Mouse (Mus musculus): ENCODE data around the gene Gpx2.
"Not testable (repeated sequence)": the region's sequence is repeated elsewhere in the genome, so short reads cannot be mapped to it uniquely, and the experiment has no call there.

Gene Gpx2

DNA sequence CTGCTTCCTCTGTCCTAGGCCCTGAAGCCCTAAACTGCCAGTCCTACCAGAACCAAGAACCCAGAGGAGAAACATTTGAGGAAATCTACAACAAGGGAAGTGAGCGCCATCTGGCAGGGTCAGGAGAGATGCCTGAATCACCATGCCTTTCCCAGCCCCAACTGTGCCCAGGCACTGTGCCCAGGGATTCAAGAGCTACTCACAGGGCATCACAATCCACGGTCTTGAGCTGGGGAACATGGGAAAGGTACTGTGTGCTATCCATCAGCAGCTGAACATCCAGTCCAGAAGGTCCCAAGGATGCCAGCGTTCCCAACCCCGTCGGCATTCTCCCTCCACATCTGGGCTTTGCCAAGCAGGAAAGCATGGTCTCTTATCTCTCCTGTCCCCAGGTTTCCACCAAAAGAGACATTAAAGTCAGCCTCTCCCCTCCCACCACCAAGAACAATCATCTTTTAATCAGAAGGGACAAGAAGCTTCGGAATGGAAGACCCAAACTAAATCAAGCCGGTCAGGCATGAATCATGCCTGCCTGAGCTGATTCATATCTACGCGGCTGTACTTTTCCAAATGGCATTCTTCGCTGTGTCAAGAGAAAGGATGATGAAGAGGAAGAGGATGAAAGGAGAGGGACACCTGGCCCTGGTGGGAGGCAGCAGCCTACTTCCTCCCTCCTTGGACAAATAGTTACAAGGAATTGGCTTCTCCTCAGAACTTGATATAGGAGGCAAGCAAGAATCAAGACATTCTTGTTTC lies 9.9 kb upstream of the Gpx2 start:
- DNase-seq (ENCODE audit: low spot score in 2 of 2) = no peak

GRCm38 (mm10) chr12:76803700-76804252 lies 8.4 kb upstream of the Gpx2 start:
- peak; percentile 10 to 25 for DNase-seq (ENCODE audit: low spot score in 2 of 2)

GRCm38 (mm10) chr12:76803028-76803427 lies 7.7 kb upstream of the Gpx2 start:
- DNase-seq (ENCODE audit: low spot score in 2 of 2) = no peak

DNA sequence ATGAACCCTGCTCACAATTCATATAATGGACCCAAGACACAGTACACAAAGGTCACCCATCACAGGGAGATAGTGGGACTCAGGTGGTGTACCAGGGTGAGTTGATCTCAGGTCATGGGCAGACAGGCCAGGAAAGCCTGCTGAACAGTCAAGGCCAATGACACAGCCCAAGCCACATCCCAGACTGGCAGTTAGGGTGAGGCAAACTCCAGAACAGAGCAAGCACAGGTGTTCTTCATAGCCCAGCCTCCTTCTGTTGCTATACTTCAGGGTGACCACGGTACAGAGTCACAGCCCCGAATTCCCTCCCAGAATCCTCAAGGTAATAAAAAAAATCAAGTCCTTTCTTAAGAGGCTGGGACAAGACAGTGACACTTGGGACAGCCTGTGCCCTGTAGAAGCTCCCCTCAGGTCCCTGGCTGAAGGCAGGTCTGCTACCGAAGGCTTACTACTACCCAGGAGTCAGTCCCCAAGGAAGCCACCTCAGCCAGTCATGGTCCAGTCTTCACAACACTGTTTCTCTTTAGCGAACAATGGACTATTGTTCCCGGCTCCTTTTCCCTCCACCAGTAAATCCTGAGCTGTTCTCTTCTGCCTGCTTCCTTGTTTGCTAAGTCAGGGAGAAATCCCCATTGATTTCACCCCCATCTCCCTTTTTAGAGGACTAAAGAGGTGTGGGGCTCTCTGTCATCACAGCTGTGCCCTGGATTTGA lies 2.8 kb upstream of the Gpx2 start:
- DNase-seq (ENCODE audit: low spot score in 2 of 2) = no peak

DNA sequence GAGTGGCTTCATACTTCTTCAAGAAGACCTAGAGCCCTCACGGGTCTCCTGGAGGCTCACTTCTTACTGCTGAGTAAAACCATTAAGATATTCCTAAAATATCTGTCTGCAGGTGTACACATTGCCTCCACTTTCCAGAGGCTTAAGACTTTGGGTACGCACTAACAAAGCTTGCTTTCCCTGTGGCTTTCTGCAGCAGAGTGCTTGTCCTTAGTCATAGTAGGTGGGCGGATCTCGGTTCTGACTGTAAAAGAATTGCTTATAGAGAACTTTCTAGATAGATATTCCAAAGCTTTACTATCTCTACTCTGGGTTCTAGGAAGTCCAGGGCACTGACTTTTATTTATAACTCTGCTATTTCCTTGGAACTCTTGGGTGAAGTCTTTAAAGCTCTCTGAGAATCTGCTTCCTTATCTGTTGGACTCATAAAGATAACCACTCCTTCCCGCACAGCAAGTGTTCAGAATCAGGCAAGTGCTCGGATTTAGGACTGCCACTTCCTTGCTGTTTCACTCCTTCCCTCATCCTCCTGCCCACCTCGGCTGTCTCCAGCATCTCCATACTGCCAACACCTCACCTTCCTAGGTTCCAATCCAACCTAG lies 1.7 kb upstream of the Gpx2 start:
- no peak for DNase-seq (ENCODE audit: low spot score in 2 of 2)

- DNase-seq (ENCODE audit: low spot score in 2 of 2) = not testable (repeated sequence)
Observed at GRCm38 (mm10) chr12:76792540-76792939, 2.8 kb downstream of the Gpx2 start.

GRCm38 (mm10) chr12:76790446-76791084 lies 4.8 kb downstream of the Gpx2 start:
- DNase-seq (ENCODE audit: low spot score in 2 of 2) = no peak

GRCm38 (mm10) chr12:76784056-76784619 lies 11.2 kb downstream of the Gpx2 start:
- no peak for DNase-seq (ENCODE audit: low spot score in 2 of 2)

GRCm38 (mm10) chr12:76780639-76781468 lies 14.5 kb downstream of the Gpx2 start:
- DNase-seq (ENCODE audit: low spot score in 2 of 2) = no peak

GRCm38 (mm10) chr12:76779951-76780350 lies 15.4 kb downstream of the Gpx2 start:
- DNase-seq (ENCODE audit: low spot score in 2 of 2) = no peak

DNA sequence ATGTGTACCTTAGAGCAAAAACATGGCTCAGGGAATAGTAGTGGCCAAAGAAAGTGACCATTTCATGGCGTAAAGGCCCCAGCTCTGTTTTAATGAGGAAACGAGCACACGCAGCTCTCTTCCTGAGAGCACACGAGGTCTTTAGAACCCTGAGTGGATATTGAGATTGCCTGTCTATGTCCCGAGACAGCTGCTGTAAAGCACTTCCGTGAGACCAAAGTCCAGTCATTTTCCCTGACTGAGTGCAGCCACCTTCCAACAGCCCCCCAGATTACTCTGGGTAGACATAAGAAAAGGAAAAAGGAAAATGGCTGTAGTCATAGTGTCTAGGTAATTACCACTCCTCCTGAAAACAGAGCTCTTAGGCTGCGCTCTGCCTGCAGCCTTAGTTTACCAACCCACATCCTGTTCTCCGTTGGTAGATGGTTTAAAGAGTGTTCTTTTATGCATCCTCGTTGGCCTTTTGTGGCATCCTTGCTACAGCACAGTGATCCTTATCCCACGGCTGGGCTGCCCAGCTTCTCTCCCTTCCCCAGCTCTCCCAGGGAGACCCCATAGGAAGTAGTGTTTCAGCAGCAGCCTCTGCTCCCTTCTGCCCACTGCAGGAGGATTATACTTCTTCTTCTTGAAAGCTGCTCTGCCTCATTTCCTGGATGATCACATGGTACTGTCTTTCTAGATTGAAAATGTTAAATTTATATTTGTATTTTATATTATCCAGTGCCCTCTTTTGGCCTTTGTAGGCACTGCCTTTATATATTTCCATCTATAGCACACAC lies 16.9 kb downstream of the Gpx2 start:
- no peak for DNase-seq (ENCODE audit: low spot score in 2 of 2)

DNA sequence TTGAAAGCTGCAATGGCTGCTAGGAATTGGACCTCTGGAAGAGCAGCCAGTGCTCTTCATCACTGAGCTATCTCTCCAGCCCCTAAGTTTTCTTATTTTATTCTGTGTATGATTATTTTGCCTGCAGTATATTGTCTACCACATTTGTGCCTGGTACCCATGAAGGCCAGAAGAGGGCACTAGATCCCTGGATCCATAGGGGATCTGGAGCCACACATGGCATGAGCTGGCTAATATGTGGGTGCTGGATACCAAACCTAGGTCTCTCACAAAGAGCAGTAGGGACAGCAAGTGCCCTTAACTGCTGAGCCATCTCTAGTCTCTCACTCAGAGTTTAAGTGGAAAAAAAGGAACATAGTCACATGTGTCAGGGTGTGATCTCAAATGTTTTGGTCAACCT lies 17.5 kb downstream of the Gpx2 start:
- no peak for DNase-seq (ENCODE audit: low spot score in 2 of 2)

DNA sequence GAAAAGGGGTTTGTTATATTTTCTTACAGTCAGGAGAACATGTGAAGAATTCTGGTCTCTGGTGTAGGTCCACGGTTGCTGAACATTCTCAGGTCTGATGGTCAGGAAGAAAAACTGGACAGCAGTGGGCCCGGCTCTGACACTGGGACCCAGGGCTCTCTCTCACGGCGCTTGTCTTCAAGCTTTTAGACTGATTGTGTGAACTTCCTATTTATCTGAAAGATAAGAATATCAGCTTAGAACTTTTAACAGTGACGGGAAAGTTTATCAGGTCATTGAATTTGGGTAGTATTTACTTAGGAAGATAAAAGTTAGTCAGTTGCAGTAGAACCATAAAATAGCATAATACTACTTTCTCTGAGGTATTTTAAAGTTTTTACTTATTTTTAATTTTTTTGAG lies 18.5 kb downstream of the Gpx2 start:
- no peak for DNase-seq (ENCODE audit: low spot score in 2 of 2)

GRCm38 (mm10) chr12:76775132-76775531 lies 20.2 kb downstream of the Gpx2 start:
- DNase-seq (ENCODE audit: low spot score in 2 of 2) = no peak

DNA sequence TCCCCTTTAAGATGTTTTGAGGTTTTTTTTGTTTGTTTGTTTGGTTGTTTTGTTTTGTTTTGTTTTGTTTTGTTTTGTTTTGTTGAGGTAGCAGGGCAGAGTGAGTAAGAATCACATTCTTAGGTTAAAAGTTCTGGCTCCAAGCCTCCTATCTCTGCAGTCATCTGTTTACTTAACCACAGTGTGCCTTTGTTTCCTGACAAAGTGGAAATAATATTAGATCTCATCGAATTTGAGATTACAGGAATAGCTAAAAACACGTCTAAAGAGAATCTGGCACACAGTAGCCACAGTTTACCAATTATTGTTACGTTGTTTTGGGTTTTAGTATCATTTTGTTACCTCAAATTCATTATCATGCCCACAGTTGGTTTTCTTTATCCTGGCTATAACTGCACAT lies 20.7 kb downstream of the Gpx2 start:
- DNase-seq (ENCODE audit: low spot score in 2 of 2) = no peak

GRCm38 (mm10) chr12:76771540-76771939 lies 23.8 kb downstream of the Gpx2 start:
- no peak for DNase-seq (ENCODE audit: low spot score in 2 of 2)

DNA sequence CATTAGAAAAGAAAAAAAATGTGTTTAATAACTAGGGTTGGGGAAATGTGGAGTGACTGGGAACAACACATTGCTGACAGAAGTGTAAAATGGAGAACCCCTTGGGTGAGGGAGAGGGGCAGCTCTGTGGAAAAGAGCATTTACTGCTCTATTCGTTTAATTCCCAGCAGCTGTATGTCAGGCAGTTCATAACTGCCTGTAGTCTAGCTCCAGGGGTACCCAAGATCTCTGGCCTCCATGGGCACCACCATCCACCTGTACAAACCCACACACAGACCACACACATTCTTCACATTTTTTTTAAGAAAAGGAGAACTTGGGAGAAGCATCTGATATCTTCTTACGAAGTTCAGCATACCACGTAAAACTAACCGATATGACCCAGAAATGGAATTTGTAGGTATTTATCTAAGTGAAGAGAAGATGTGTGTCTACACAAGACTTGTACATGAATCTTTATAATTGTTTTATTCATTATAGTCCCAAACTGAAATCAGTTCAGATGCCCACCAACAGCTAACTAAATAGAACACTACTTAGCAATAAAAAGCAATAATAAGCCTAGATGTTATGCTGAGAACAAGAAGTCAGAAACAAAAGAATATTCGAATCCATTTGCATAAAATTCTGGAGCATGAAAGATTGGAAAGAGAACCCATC lies 24.4 kb downstream of the Gpx2 start:
- DNase-seq (ENCODE audit: low spot score in 2 of 2) = no peak

- DNase-seq (ENCODE audit: low spot score in 2 of 2) = no peak
Observed at GRCm38 (mm10) chr12:76765901-76766630, 29.3 kb downstream of the Gpx2 start.

DNA sequence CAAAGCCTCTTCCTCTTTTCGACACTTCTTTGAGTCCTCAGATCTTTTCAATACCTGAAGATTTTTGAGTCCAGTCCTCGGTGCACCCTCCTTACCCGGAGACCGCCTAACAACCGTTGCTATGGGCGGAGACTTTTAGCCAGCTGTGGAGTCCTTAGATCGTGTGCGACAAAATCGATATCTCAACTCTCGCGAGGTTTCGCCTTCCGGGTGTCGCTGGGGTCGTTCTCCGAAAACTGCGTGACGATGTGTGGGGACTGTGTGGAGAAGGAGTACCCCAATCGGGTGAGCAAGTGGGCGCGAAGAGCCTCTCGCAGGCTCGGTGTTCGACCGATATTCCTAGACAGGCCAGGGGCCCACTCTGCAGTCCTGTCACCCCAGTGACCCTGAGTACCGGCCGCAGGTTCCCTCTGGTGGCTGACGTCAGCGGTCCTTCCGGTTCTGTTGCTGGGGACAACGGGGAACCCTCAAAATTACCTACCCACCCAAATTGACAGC lies 30.0 kb downstream of the Gpx2 start, which contains the start of the genes Churc1 and Fntb:
Churc1 (plus strand) TSS at position 185 of the 498 bp plus-strand sequence.
Fntb (plus strand) TSS at position 236 of the 498 bp plus-strand sequence.
- peak; percentile 96 to 97 for DNase-seq (ENCODE audit: low spot score in 2 of 2)

Data from spleen, postnatal 36 days (tissue).